Mouse (Mus musculus) regulatory T cell (primary cell): ENCODE measurements around the gene Ikbkg.

Experiments used
- in situ Hi-C: fragments of 300-600 bp; cut with MboI, MseI; formaldehyde crosslinking; loops from one replicate; pipeline ENCODE4 v1.15.1; 2025; ENCODE audit warnings: high pct_unique_total_duplicates

The Ikbkg gene

GRCm38 (mm10) chrX:74429290-74429821 lies 36.3 kb downstream of the Ikbkg start:
- in situ Hi-C loops = no loop called here

GRCm38 (mm10) chrX:74451157-74451912 lies 58.2 kb downstream of the Ikbkg start:
- in situ Hi-C loops = loop anchor here (25.0 kb wide), 1 partner anchor 411 kb away; no protein-coding TSS in a partner anchor

- in situ Hi-C loops = loop anchor here (25.0 kb wide), 1 partner anchor 410 kb away; no protein-coding TSS in a partner anchor
These were observed 59.7 kb downstream of the Ikbkg start for GRCm38 (mm10) chrX:74452773-74453172.

GRCm38 (mm10) chrX:74481349-74481885 lies 88.3 kb downstream of the Ikbkg start, which contains the start of gene Gm6880:
Gm6880 (minus strand) TSS chrX:74481399.
- in situ Hi-C loops = loop anchor here (5.0 kb wide), 1 partner anchor 476 kb away; no protein-coding TSS in a partner anchor

- in situ Hi-C loops = no loop called here
These were observed 104.0 kb downstream of the Ikbkg start for GRCm38 (mm10) chrX:74497131-74497530.
